Mouse (Mus musculus): ENCODE measurements around the gene Zmynd12. TPM values are rescaled to one million over a fixed set of nuclear protein-coding genes. Genes with fewer than 3 reads are reported as not detected.
A peak's percentile ranks its signal among the peaks of the same experiment; 100 is the strongest.

Zmynd12 gene
- 0.28 and 0.42 TPM in 2 replicates for polyA plus RNA-seq (2015; fragmentation: Nextera tagmentation; extraction: Ambion mirVana)

- peak; percentile 92 for ATAC-seq (replicated peaks; ENCODE audit: extremely low read depth, insufficient read depth, low FRiP score)
- Histone ChIP-seq H3K9me3 (replicated peaks; ENCODE audit: control insufficient read depth, low read length) (no peaks in the 10 kb centered on the region), H3K9ac (ENCODE audit: low read length) (peak within 1 kb of the TSS; percentile 85), H3K27ac (ENCODE audit: low read length) (peak within 1 kb of the TSS; percentile 95), H3K27me3 (ENCODE audit: control insufficient read depth, insufficient read depth, low read length) (no peaks in the 10 kb centered on the region), H3K4me2 (ENCODE audit: low read depth, low read length) (peak within 1 kb of the TSS; percentile 65), H3K4me1 (ENCODE audit: control insufficient read depth, insufficient read depth, low read length) (peaks cover 26% of the 10 kb centered on the region), H3K36me3 (ENCODE audit: control insufficient read depth, insufficient read depth) (no peaks in the 10 kb centered on the region), H3K4me3 (ENCODE audit: low read length) (peak within 1 kb of the TSS; percentile 73)
- WGBS = under 1% methylated on average over 52 of the region's 52 CpGs
Observed at GRCm38 (mm10) chr4:119422294-119422964, at the start of gene Zmynd12, which contains the start of gene Ppcs. TSS of gene Zmynd12 (plus strand) at chr4:119422814. TSS of gene Ppcs (minus strand) at chr4:119422420.

- WGBS = 66% methylated on average over 7 of the region's 7 CpGs
- Histone ChIP-seq H3K9me3 (replicated peaks; ENCODE audit: control insufficient read depth, low read length) (no peaks in the 10 kb centered on the region), H3K4me3 (ENCODE audit: low read length) (no peak overlapping the region), H3K27me3 (ENCODE audit: control insufficient read depth, insufficient read depth, low read length) (no peaks in the 10 kb centered on the region), H3K4me1 (ENCODE audit: control insufficient read depth, insufficient read depth, low read length) (no peaks in the 10 kb centered on the region), H3K27ac (ENCODE audit: low read length) (no peak overlapping the region), H3K9ac (ENCODE audit: low read length) (no peak overlapping the region), H3K4me2 (ENCODE audit: low read depth, low read length) (no peak overlapping the region), H3K36me3 (ENCODE audit: control insufficient read depth, insufficient read depth) (no peaks in the 10 kb centered on the region)
- ATAC-seq (replicated peaks; ENCODE audit: extremely low read depth, insufficient read depth, low FRiP score) = no peak
Observed at GRCm38 (mm10) chr4:119381471-119382190, 41.0 kb upstream of the Zmynd12 start.

GRCm38 (mm10) chr4:119389184-119389583, 33.4 kb upstream of the Zmynd12 start:
- Histone ChIP-seq H3K36me3 (ENCODE audit: control insufficient read depth, insufficient read depth) (no peaks in the 10 kb centered on the region), H3K27ac (ENCODE audit: low read length) (no peak overlapping the region), H3K9me3 (replicated peaks; ENCODE audit: control insufficient read depth, low read length) (peaks cover 3% of the 10 kb centered on the region), H3K4me1 (ENCODE audit: control insufficient read depth, insufficient read depth, low read length) (no peaks in the 10 kb centered on the region), H3K4me3 (ENCODE audit: low read length) (no peak overlapping the region), H3K4me2 (ENCODE audit: low read depth, low read length) (no peak overlapping the region), H3K27me3 (ENCODE audit: control insufficient read depth, insufficient read depth, low read length) (no peaks in the 10 kb centered on the region), H3K9ac (ENCODE audit: low read length) (no peak overlapping the region)
- WGBS = 54% methylated on average over 3 of the region's 3 CpGs
- no peak for ATAC-seq (replicated peaks; ENCODE audit: extremely low read depth, insufficient read depth, low FRiP score)

GRCm38 (mm10) chr4:119390369-119390768, 32.2 kb upstream of the Zmynd12 start:
- no peak for ATAC-seq (replicated peaks; ENCODE audit: extremely low read depth, insufficient read depth, low FRiP score)
- no peak overlapping the region for H3K27ac ChIP-seq (ENCODE audit: low read length)
- H3K9me3 ChIP-seq (replicated peaks; ENCODE audit: control insufficient read depth, low read length) = peaks cover 3% of the 10 kb centered on the region
- no peak overlapping the region for H3K9ac ChIP-seq (ENCODE audit: low read length)
- no peak overlapping the region for H3K4me2 ChIP-seq (ENCODE audit: low read depth, low read length)
- H3K4me1 ChIP-seq (ENCODE audit: control insufficient read depth, insufficient read depth, low read length) = no peaks in the 10 kb centered on the region
- H3K4me3 ChIP-seq (ENCODE audit: low read length) = no peak overlapping the region
- H3K27me3 ChIP-seq (ENCODE audit: control insufficient read depth, insufficient read depth, low read length) = no peaks in the 10 kb centered on the region
- WGBS = 93% methylated on average over 1 of the region's 1 CpGs
- no peaks in the 10 kb centered on the region for H3K36me3 ChIP-seq (ENCODE audit: control insufficient read depth, insufficient read depth)

GRCm38 (mm10) chr4:119398751-119399150, 23.9 kb upstream of the Zmynd12 start:
- Histone ChIP-seq H3K9me3 (replicated peaks; ENCODE audit: control insufficient read depth, low read length) (peaks cover 13% of the 10 kb centered on the region), H3K27ac (ENCODE audit: low read length) (no peak overlapping the region), H3K4me2 (ENCODE audit: low read depth, low read length) (no peak overlapping the region), H3K9ac (ENCODE audit: low read length) (no peak overlapping the region), H3K27me3 (ENCODE audit: control insufficient read depth, insufficient read depth, low read length) (no peaks in the 10 kb centered on the region), H3K4me1 (ENCODE audit: control insufficient read depth, insufficient read depth, low read length) (no peaks in the 10 kb centered on the region), H3K4me3 (ENCODE audit: low read length) (no peak overlapping the region), H3K36me3 (ENCODE audit: control insufficient read depth, insufficient read depth) (0 out of 2 replicates have a peak, but pooled peaks cover 2% of the 10 kb centered on the region)
- WGBS = 75% methylated on average over 7 of the region's 7 CpGs
- no peak for ATAC-seq (replicated peaks; ENCODE audit: extremely low read depth, insufficient read depth, low FRiP score)

GRCm38 (mm10) chr4:119400896-119401295, 21.7 kb upstream of the Zmynd12 start:
- Histone ChIP-seq H3K4me3 (ENCODE audit: low read length) (no peak overlapping the region), H3K4me2 (ENCODE audit: low read depth, low read length) (no peak overlapping the region), H3K27ac (ENCODE audit: low read length) (no peak overlapping the region), H3K36me3 (ENCODE audit: control insufficient read depth, insufficient read depth) (0 out of 2 replicates have a peak, but pooled peaks cover 4% of the 10 kb centered on the region), H3K9ac (ENCODE audit: low read length) (no peak overlapping the region), H3K4me1 (ENCODE audit: control insufficient read depth, insufficient read depth, low read length) (no peaks in the 10 kb centered on the region), H3K27me3 (ENCODE audit: control insufficient read depth, insufficient read depth, low read length) (no peaks in the 10 kb centered on the region), H3K9me3 (replicated peaks; ENCODE audit: control insufficient read depth, low read length) (peaks cover 14% of the 10 kb centered on the region)
- WGBS = 48% methylated on average over 7 of the region's 7 CpGs
- no peak for ATAC-seq (replicated peaks; ENCODE audit: extremely low read depth, insufficient read depth, low FRiP score)

- Histone ChIP-seq H3K4me1 (ENCODE audit: control insufficient read depth, insufficient read depth, low read length) (no peaks in the 10 kb centered on the region), H3K9me3 (replicated peaks; ENCODE audit: control insufficient read depth, low read length) (peaks cover 17% of the 10 kb centered on the region), H3K36me3 (ENCODE audit: control insufficient read depth, insufficient read depth) (0 out of 2 replicates have a peak, but pooled peaks cover 4% of the 10 kb centered on the region), H3K27me3 (ENCODE audit: control insufficient read depth, insufficient read depth, low read length) (no peaks in the 10 kb centered on the region), H3K4me3 (ENCODE audit: low read length) (no peak overlapping the region), H3K27ac (ENCODE audit: low read length) (no peak overlapping the region), H3K4me2 (ENCODE audit: low read depth, low read length) (no peak overlapping the region), H3K9ac (ENCODE audit: low read length) (no peak overlapping the region)
- no peak for ATAC-seq (replicated peaks; ENCODE audit: extremely low read depth, insufficient read depth, low FRiP score)
- 85% methylated on average over 2 of the region's 2 CpGs for WGBS
Observed at GRCm38 (mm10) chr4:119403431-119403830, 19.2 kb upstream of the Zmynd12 start.

- Histone ChIP-seq H3K9me3 (replicated peaks; ENCODE audit: control insufficient read depth, low read length) (peaks cover 3% of the 10 kb centered on the region; the same call in 1 of the 2 replicates), H3K9ac (ENCODE audit: low read length) (no peak overlapping the region), H3K36me3 (ENCODE audit: control insufficient read depth, insufficient read depth) (no peaks in the 10 kb centered on the region), H3K4me3 (ENCODE audit: low read length) (no peak overlapping the region), H3K27me3 (ENCODE audit: control insufficient read depth, insufficient read depth, low read length) (no peaks in the 10 kb centered on the region), H3K4me1 (ENCODE audit: control insufficient read depth, insufficient read depth, low read length) (peaks cover 17% of the 10 kb centered on the region), H3K27ac (ENCODE audit: low read length) (no peak overlapping the region), H3K4me2 (ENCODE audit: low read depth, low read length) (no peak overlapping the region)
- no peak for ATAC-seq (replicated peaks; ENCODE audit: extremely low read depth, insufficient read depth, low FRiP score)
- 77% methylated on average over 12 of the region's 12 CpGs for WGBS
Observed at GRCm38 (mm10) chr4:119411877-119412650, 10.6 kb upstream of the Zmynd12 start.

Measured in heart, embryonic 16.5 days (tissue).